Mouse (Mus musculus) E14TG2a.4 (cell line): ENCODE data around the gene Ehmt2.

ENCODE experiments used
- CTCF ChIP-seq: conservative IDR thresholded peaks from 2 replicates; pipeline ENCODE4 v1.5.1; 2014; ENCODE audit warnings: low read length
- NANOG ChIP-seq: IDR thresholded peaks from 2 replicates; pipeline ENCODE4 v1.6.1; 2014; ENCODE audit warnings: borderline replicate concordance, low read length, mixed read lengths
- POU5F1 ChIP-seq: IDR thresholded peaks from 2 replicates; pipeline ENCODE4 v1.6.1; 2014; ENCODE audit warnings: low read length, borderline replicate concordance

DNA sequence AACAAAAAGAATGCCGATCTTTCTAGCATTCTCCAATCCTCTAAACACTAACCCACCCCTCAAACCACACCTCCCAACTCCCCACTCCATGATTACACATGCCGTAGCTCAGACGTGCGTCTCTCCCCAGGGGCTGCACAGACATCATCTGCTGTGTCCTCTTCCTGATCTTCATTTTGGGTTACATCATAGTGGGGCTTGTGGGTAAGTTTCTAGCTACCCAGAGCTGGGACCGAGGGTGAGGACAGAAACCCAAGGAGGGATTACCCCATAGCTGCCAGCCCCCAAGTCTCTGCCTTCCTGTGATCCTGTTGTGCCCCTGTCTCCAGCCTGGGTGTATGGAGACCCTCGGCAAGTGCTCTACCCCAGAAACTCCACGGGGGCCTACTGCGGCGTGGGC is 18.9 kb downstream of the Ehmt2 start:
- TF ChIP-seq CTCF: no peak
- no peak for TF ChIP-seq NANOG
- TF ChIP-seq POU5F1: no peak
